Mouse (Mus musculus): ENCODE data around the gene Wfdc17. TPM values are rescaled to one million over a fixed set of nuclear protein-coding genes. Genes with fewer than 3 reads are reported as not detected.

Wfdc17 gene
- polyA plus RNA-seq, 1 experiment from 2014 or later, result 0.59 TPM

DNA sequence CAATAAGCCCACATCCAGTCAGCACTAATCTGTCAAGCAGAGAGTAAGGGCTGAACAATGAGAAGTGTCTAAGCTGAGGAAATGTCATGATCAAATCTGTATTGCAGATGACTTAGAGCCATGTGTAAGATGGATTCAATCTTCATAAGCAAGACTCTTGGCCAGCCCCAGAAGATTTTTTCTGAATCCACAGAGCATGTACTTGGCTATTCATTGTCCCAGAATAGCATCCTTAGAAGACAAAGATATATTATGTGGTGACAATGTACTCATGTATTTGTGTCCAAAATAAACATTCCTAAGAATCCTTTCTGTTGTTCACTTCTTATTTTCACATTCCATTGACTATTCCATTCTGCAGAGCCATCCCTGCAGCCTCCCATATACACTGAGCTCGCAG, 13.9 kb upstream of the Wfdc17 start:
- Histone ChIP-seq H3K9ac (replicated peaks; ENCODE audit: low read length) (no peak overlapping the region), H3K9me3 (replicated peaks; ENCODE audit: control insufficient read depth, low read length) (no peaks in the 10 kb centered on the region), H3K27me3 (ENCODE audit: control insufficient read depth, insufficient read depth, low read length) (no peaks in the 10 kb centered on the region), H3K4me3 (ENCODE audit: low read depth, low read length) (no peak overlapping the region), H3K4me2 (ENCODE audit: low read depth, low read length) (no peak overlapping the region), H3K36me3 (replicated peaks; ENCODE audit: control insufficient read depth, insufficient read depth, low read depth, low read length) (no peaks in the 10 kb centered on the region), H3K27ac (replicated peaks; ENCODE audit: low read depth, low read length) (no peak overlapping the region), H3K4me1 (ENCODE audit: control insufficient read depth, insufficient read depth, low read length) (no peaks in the 10 kb centered on the region)
- 75% methylated on average over 1 of the region's 1 CpGs for WGBS
- no peak for ATAC-seq (replicated peaks; ENCODE audit: insufficient number of reproducible peaks, low FRiP score, low TSS enrichment, low read depth)
- DNase-seq (ENCODE audit: low spot score), result no peak

DNA sequence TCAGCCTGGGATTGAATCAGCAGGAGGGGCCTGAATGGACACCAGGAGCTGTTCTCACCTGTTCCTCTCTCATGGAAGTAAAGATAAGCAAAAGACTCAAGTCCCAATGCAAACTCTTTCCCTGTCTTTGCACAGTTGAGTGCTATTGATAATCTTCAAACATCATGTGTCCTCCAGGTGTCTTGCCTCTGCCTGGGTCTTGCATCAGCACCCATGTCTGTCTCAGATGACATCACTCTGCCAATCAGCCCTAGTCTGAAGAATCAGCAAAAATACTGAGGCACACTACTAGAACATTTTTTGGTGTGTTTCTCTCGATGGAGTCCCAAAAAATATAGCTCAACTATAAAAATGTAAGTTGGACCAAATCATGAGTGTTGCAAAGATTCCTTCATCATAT, 11.8 kb upstream of the Wfdc17 start:
- Histone ChIP-seq H3K4me3 (ENCODE audit: low read depth, low read length) (no peak overlapping the region), H3K27ac (replicated peaks; ENCODE audit: low read depth, low read length) (no peak overlapping the region), H3K4me2 (ENCODE audit: low read depth, low read length) (no peak overlapping the region), H3K27me3 (ENCODE audit: control insufficient read depth, insufficient read depth, low read length) (no peaks in the 10 kb centered on the region), H3K9me3 (replicated peaks; ENCODE audit: control insufficient read depth, low read length) (no peaks in the 10 kb centered on the region), H3K36me3 (replicated peaks; ENCODE audit: control insufficient read depth, insufficient read depth, low read depth, low read length) (no peaks in the 10 kb centered on the region), H3K4me1 (ENCODE audit: control insufficient read depth, insufficient read depth, low read length) (no peaks in the 10 kb centered on the region), H3K9ac (replicated peaks; ENCODE audit: low read length) (no peak overlapping the region)
- WGBS, result 71% methylated on average over 1 of the region's 1 CpGs
- no peak for DNase-seq (ENCODE audit: low spot score)
- no peak for ATAC-seq (replicated peaks; ENCODE audit: insufficient number of reproducible peaks, low FRiP score, low TSS enrichment, low read depth)

- Histone ChIP-seq H3K36me3 (replicated peaks; ENCODE audit: control insufficient read depth, insufficient read depth, low read depth, low read length) (no peaks in the 10 kb centered on the region), H3K9ac (replicated peaks; ENCODE audit: low read length) (no peak within 1 kb of the TSS), H3K27me3 (ENCODE audit: control insufficient read depth, insufficient read depth, low read length) (no peaks in the 10 kb centered on the region), H3K4me1 (ENCODE audit: control insufficient read depth, insufficient read depth, low read length) (no peaks in the 10 kb centered on the region), H3K4me3 (ENCODE audit: low read depth, low read length) (no peak within 1 kb of the TSS), H3K27ac (replicated peaks; ENCODE audit: low read depth, low read length) (no peak within 1 kb of the TSS), H3K9me3 (replicated peaks; ENCODE audit: control insufficient read depth, low read length) (no peaks in the 10 kb centered on the region), H3K4me2 (ENCODE audit: low read depth, low read length) (no peak within 1 kb of the TSS)
- DNase-seq (ENCODE audit: low spot score), result no peak
- no peak for ATAC-seq (replicated peaks; ENCODE audit: insufficient number of reproducible peaks, low FRiP score, low TSS enrichment, low read depth)
- 73% methylated on average over 4 of the region's 4 CpGs for WGBS
These were observed 4.9 kb downstream of the Wfdc17 start, which contains the start of gene Wfdc18 for GRCm38 (mm10) chr11:83708715-83709114. Wfdc18 (plus strand) TSS chr11:83709015.

DNA sequence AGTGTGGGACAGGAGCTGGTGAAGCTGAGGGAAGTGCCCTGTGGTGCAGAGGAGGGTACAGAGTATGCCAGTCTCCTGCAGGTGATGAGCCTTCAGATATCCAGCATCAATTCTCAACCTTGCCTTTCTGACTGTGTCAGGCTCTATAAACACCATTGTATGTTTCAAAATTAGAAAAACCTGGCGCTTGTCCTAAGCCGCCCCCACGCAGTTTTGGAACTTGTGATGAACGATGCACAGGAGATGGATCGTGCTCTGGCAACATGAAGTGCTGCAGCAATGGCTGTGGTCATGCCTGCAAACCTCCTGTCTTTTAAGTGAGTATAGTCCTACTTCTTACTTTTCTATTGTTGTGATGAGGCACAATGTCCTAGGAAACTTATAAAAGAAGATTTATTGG, 5.9 kb downstream of the Wfdc17 start:
- no peaks in the 10 kb centered on the region for H3K4me1 ChIP-seq (ENCODE audit: control insufficient read depth, insufficient read depth, low read length)
- WGBS, result 87% methylated on average over 5 of the region's 5 CpGs

DNA sequence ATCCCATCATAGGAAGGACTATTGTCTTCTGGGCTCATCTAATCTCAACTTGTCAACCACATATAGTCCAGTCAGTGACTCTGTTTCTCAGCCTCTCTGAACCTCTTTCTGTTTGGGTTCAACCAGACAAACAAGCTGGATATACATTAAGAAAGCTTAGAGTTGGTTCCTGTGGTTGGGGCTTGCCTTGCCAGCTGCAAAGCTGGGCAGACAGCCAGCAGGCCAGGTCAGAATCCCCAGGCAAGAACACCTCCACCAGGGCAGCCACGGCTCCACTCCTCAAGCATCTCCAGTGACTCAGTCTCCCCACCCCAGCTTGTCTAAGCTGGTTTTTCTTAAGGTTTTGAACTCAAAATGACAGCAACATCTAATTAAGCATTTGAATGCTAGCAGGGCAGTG, 8.9 kb downstream of the Wfdc17 start:
- H3K4me1 ChIP-seq (ENCODE audit: control insufficient read depth, insufficient read depth, low read length), result no peaks in the 10 kb centered on the region
- DNase-seq (ENCODE audit: low spot score) (no peak), ATAC-seq (replicated peaks; ENCODE audit: insufficient number of reproducible peaks, low FRiP score, low TSS enrichment, low read depth) (no peak)
- no peak overlapping the region for H3K9ac ChIP-seq (replicated peaks; ENCODE audit: low read length)
- no peaks in the 10 kb centered on the region for H3K27me3 ChIP-seq (ENCODE audit: control insufficient read depth, insufficient read depth, low read length)
- H3K4me2 ChIP-seq (ENCODE audit: low read depth, low read length), result no peak overlapping the region
- WGBS, result 86% methylated on average over 1 of the region's 1 CpGs
- no peaks in the 10 kb centered on the region for H3K36me3 ChIP-seq (replicated peaks; ENCODE audit: control insufficient read depth, insufficient read depth, low read depth, low read length)
- no peaks in the 10 kb centered on the region for H3K9me3 ChIP-seq (replicated peaks; ENCODE audit: control insufficient read depth, low read length)
- no peak overlapping the region for H3K4me3 ChIP-seq (ENCODE audit: low read depth, low read length)
- H3K27ac ChIP-seq (replicated peaks; ENCODE audit: low read depth, low read length), result no peak overlapping the region

More for the DNA sequence above, 5.9 kb downstream of the Wfdc17 start:
- ATAC-seq (replicated peaks; ENCODE audit: insufficient number of reproducible peaks, low FRiP score, low TSS enrichment, low read depth) (no peak), DNase-seq (ENCODE audit: low spot score) (no peak)
- no peak overlapping the region for H3K4me3 ChIP-seq (ENCODE audit: low read depth, low read length)
- H3K9me3 ChIP-seq (replicated peaks; ENCODE audit: control insufficient read depth, low read length), result no peaks in the 10 kb centered on the region
- no peak overlapping the region for H3K9ac ChIP-seq (replicated peaks; ENCODE audit: low read length)
- H3K36me3 ChIP-seq (replicated peaks; ENCODE audit: control insufficient read depth, insufficient read depth, low read depth, low read length), result no peaks in the 10 kb centered on the region
- H3K27me3 ChIP-seq (ENCODE audit: control insufficient read depth, insufficient read depth, low read length), result no peaks in the 10 kb centered on the region
- H3K4me2 ChIP-seq (ENCODE audit: low read depth, low read length), result no peak overlapping the region
- H3K27ac ChIP-seq (replicated peaks; ENCODE audit: low read depth, low read length), result no peak overlapping the region

DNA sequence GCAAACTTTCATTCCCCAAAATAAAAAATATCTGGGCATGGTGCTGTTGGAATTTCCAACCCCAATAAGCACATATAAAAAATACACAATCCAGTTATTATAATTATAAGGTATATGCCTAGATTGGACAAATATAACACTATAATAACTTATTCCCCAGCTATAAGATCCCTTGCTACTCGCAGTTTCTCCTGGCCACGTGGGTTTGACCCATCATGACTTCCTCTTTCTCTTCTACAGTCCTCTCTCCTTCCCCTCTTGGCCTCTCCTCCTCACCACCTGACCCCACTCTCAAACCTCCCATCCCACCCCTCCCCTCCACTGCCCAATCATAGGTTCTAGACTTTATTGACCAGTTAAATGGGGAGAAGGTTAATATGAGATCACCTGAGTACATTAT, 10.1 kb downstream of the Wfdc17 start:
- Histone ChIP-seq H3K4me2 (ENCODE audit: low read depth, low read length) (no peak overlapping the region), H3K27ac (replicated peaks; ENCODE audit: low read depth, low read length) (no peak overlapping the region), H3K4me3 (ENCODE audit: low read depth, low read length) (no peak overlapping the region), H3K9me3 (replicated peaks; ENCODE audit: control insufficient read depth, low read length) (no peaks in the 10 kb centered on the region), H3K4me1 (ENCODE audit: control insufficient read depth, insufficient read depth, low read length) (no peaks in the 10 kb centered on the region), H3K27me3 (ENCODE audit: control insufficient read depth, insufficient read depth, low read length) (no peaks in the 10 kb centered on the region), H3K9ac (replicated peaks; ENCODE audit: low read length) (no peak overlapping the region), H3K36me3 (replicated peaks; ENCODE audit: control insufficient read depth, insufficient read depth, low read depth, low read length) (no peaks in the 10 kb centered on the region)
- WGBS, result 79% methylated on average over 2 of the region's 2 CpGs
- ATAC-seq (replicated peaks; ENCODE audit: insufficient number of reproducible peaks, low FRiP score, low TSS enrichment, low read depth) (no peak), DNase-seq (ENCODE audit: low spot score) (no peak)

- H3K27me3 ChIP-seq (ENCODE audit: control insufficient read depth, insufficient read depth, low read length), result no peaks in the 10 kb centered on the region
- H3K4me3 ChIP-seq (ENCODE audit: low read depth, low read length), result no peak overlapping the region
- no peaks in the 10 kb centered on the region for H3K9me3 ChIP-seq (replicated peaks; ENCODE audit: control insufficient read depth, low read length)
- ATAC-seq (replicated peaks; ENCODE audit: insufficient number of reproducible peaks, low FRiP score, low TSS enrichment, low read depth) (no peak), DNase-seq (ENCODE audit: low spot score) (no peak)
- no peak overlapping the region for H3K9ac ChIP-seq (replicated peaks; ENCODE audit: low read length)
- H3K27ac ChIP-seq (replicated peaks; ENCODE audit: low read depth, low read length), result no peak overlapping the region
- H3K4me2 ChIP-seq (ENCODE audit: low read depth, low read length), result no peak overlapping the region
- H3K4me1 ChIP-seq (ENCODE audit: control insufficient read depth, insufficient read depth, low read length), result no peaks in the 10 kb centered on the region
- 80% methylated on average over 6 of the region's 6 CpGs for WGBS
- no peaks in the 10 kb centered on the region for H3K36me3 ChIP-seq (replicated peaks; ENCODE audit: control insufficient read depth, insufficient read depth, low read depth, low read length)
These were observed 13.4 kb downstream of the Wfdc17 start for GRCm38 (mm10) chr11:83717042-83717665.

- no peaks in the 10 kb centered on the region for H3K4me1 ChIP-seq (ENCODE audit: control insufficient read depth, insufficient read depth, low read length)
- no peak overlapping the region for H3K4me2 ChIP-seq (ENCODE audit: low read depth, low read length)
- DNase-seq (ENCODE audit: low spot score), result no peak
- H3K27ac ChIP-seq (replicated peaks; ENCODE audit: low read depth, low read length), result no peak overlapping the region
- H3K27me3 ChIP-seq (ENCODE audit: control insufficient read depth, insufficient read depth, low read length), result no peaks in the 10 kb centered on the region
- no peak for ATAC-seq (replicated peaks; ENCODE audit: insufficient number of reproducible peaks, low FRiP score, low TSS enrichment, low read depth)
- H3K9me3 ChIP-seq (replicated peaks; ENCODE audit: control insufficient read depth, low read length), result no peaks in the 10 kb centered on the region
- H3K4me3 ChIP-seq (ENCODE audit: low read depth, low read length), result no peak overlapping the region
- no peak overlapping the region for H3K9ac ChIP-seq (replicated peaks; ENCODE audit: low read length)
- no peaks in the 10 kb centered on the region for H3K36me3 ChIP-seq (replicated peaks; ENCODE audit: control insufficient read depth, insufficient read depth, low read depth, low read length)
These were observed 17.0 kb downstream of the Wfdc17 start for GRCm38 (mm10) chr11:83720766-83721165.
